Mouse (Mus musculus) midbrain, postnatal 0 days (tissue): ENCODE results near the gene Fam20c. TPM values are rescaled to one million over a fixed set of nuclear protein-coding genes. Genes with fewer than 3 reads are reported as not detected.

Experiments used
- ATAC-seq: fragments of 200-750 bp; cut with Nextera tagmentation; 2 replicates; pipeline ENCODE4 v1.8.0; 2017; ENCODE audit warnings: moderate number of reproducible peaks, mild to moderate bottlenecking, moderate TSS enrichment, moderate library complexity; ENCODE audit not compliant: low FRiP score
- DNase-seq: peaks from one replicate; pipeline ENCODE4 v3.0.0-alpha.2; 2015; ENCODE audit warnings: low spot score
- H3K27ac ChIP-seq: fragments of 300-500 bp; sonication (generic); 2 replicates; pipeline ENCODE4 v1.5.1; 2014; ENCODE audit warnings: low read depth, mild to moderate bottlenecking, low read length, mixed read lengths
- H3K27me3 ChIP-seq: fragments of 300-500 bp; sonication (generic); 2 replicates; pipeline ENCODE4 v1.6.1; 2014; ENCODE audit warnings: low read length, control low read depth, mixed read lengths; ENCODE audit not compliant: insufficient read depth
- H3K36me3 ChIP-seq: fragments of 300-500 bp; sonication (generic); 2 replicates; pipeline ENCODE4 v1.6.1; 2014; ENCODE audit warnings: low read length, control low read depth, mixed read lengths; ENCODE audit not compliant: insufficient read depth
- H3K4me1 ChIP-seq: fragments of 300-500 bp; sonication (generic); 2 replicates; pipeline ENCODE4 v1.6.1; 2014; ENCODE audit warnings: mild to moderate bottlenecking, control low read depth, antibody characterized with exemption, low read length, mixed read lengths; ENCODE audit not compliant: insufficient read depth
- H3K4me2 ChIP-seq: fragments of 300-500 bp; sonication (generic); 2 replicates; pipeline ENCODE4 v1.6.1; 2014; ENCODE audit warnings: low read depth, mild to moderate bottlenecking, low read length, mixed read lengths; ENCODE audit not compliant: poor library complexity, severe bottlenecking
- H3K4me3 ChIP-seq: fragments of 300-500 bp; sonication (generic); 2 replicates; pipeline ENCODE4 v1.5.1; 2014; ENCODE audit warnings: low read depth, mild to moderate bottlenecking, low read length, moderate library complexity
- H3K9ac ChIP-seq: fragments of 300-500 bp; sonication (generic); replicated peaks from 2 replicates; pipeline ENCODE4 v1.6.1; 2014; ENCODE audit warnings: mild to moderate bottlenecking, low read length, moderate library complexity, mixed read lengths; ENCODE audit not compliant: poor library complexity, severe bottlenecking
- H3K9me3 ChIP-seq: fragments of 300-500 bp; sonication (generic); 2 replicates; pipeline ENCODE4 v1.6.1; 2016; ENCODE audit warnings: low read length, control low read depth
- CTCF ChIP-seq: IDR thresholded peaks from 2 replicates; pipeline ENCODE4 v1.5.1; 2016; ENCODE audit warnings: antibody characterized with exemption, mild to moderate bottlenecking
- WGBS: fragments of 180-500 bp; shearing (Covaris S2); extraction: QIAGEN DNeasy Blood & Tissue Kit; methylation state at CpG from one replicate; pipeline ENCODE4 v1.1.7; 2014; 5-methylcytosine and 5-hydroxymethylcytosine counted together
- polyA plus RNA-seq: library from polyadenylated mRNA; unstranded; fragments of >200 nt; fragmentation: Nextera tagmentation; extraction: Ambion mirVana; gene quantifications from 2 replicates; pipeline ENCODE4 v1.2.1, GENCODE M21; 2015
- total RNA-seq: library from RNA; depleted of rRNA; stranded (reverse); fragments of >200 nt; gene quantifications from 2 replicates; pipeline ENCODE4 v1.2.3, GENCODE M21; 2014; rRNA removed

Gene Fam20c
- total RNA-seq (85.7 and 106 TPM in 2 replicates), polyA plus RNA-seq (51.6 and 52.7 TPM in 2 replicates)

DNA sequence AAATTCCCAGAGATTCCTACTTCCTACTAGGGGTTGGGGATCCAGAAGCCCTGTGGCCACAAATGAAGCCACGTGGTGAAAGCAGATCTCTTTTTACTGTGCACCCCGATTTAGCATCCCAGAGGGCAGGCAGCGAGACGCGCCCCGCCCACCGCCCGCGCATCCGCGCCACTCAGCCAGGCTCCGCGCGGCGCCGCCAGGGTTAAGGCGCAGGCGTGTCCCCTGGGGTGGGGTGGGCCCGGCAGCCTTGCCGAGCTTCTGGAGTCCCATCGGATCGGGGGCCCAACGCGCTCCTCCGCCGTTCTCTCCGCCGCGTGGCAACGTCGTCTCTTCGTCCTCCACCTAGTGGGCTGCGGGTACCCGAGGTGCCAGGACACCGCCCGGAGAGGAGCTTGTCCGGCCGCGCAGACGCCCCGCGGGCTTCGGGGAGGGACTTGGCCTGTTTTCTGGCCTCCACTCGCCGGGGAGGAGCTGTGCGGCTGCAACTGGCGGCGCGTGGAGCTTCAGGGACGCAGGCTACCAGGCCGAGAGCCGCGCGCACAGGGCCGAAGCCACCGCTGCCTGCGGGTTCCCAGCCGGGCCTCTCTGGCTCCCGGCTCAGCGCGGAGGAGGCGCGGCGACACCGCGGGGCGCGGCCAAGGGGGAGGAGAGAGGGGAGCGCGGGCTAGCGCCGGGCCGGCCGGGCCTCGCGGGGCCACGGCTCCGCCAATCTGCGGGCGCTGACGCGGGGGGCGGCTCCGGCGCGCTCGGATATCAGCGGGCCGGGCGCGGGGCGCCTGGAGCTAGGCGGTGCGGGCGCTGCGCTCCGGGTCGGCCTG is at the start of gene Fam20c:
Gene Fam20c (plus strand): TSS at position 212 of the 818 bp plus-strand sequence.
- H3K9ac ChIP-seq, result peak within 1 kb of the TSS; percentile 96
- H3K27ac ChIP-seq, result peak within 1 kb of the TSS; percentile 97
- H3K9me3 ChIP-seq, result no peaks in the 10 kb centered on the region
- TF ChIP-seq CTCF, result no peak; the same call in 1 of the 2 replicates
- peaks cover 12% of the 10 kb centered on the region for H3K36me3 ChIP-seq
- H3K4me1 ChIP-seq, result peaks cover 23% of the 10 kb centered on the region; the same call in 1 of the 2 replicates
- peak within 1 kb of the TSS; percentile 90 for H3K4me2 ChIP-seq
- WGBS, result under 1% methylated on average over 84 of the region's 98 CpGs
- ATAC-seq (peak; percentile 89), DNase-seq (peak; percentile 85)
- peak within 1 kb of the TSS; percentile 83 for H3K4me3 ChIP-seq
- H3K27me3 ChIP-seq, result no peaks in the 10 kb centered on the region

DNA sequence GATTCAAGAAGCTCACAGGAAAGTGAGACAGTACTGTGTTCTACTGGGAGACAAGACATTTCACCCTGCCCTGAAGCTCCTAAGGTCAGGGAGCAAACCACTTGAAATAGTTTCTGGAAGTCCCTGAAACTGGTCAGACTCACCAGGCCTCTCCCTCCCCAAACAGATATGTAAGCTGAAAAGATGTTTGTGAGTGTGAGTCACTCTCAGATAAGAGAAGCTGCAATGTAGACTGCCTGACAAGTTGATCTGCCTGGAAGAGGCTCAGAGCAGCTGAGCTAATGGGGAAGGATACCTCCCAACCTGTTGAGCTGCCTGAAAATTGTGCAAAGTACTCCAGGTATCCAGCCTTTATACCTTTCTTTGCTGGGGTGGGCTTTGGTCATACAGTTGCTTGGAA is 46.9 kb upstream of the Fam20c start:
- H3K4me2 ChIP-seq, result no peak overlapping the region
- no peak overlapping the region for H3K9ac ChIP-seq
- no peaks in the 10 kb centered on the region for H3K9me3 ChIP-seq
- H3K4me1 ChIP-seq, result no peaks in the 10 kb centered on the region
- DNase-seq (no peak), ATAC-seq (no peak)
- no peak for TF ChIP-seq CTCF
- no peaks in the 10 kb centered on the region for H3K36me3 ChIP-seq
- H3K4me3 ChIP-seq, result no peak overlapping the region
- no peak overlapping the region for H3K27ac ChIP-seq
- no peaks in the 10 kb centered on the region for H3K27me3 ChIP-seq

DNA sequence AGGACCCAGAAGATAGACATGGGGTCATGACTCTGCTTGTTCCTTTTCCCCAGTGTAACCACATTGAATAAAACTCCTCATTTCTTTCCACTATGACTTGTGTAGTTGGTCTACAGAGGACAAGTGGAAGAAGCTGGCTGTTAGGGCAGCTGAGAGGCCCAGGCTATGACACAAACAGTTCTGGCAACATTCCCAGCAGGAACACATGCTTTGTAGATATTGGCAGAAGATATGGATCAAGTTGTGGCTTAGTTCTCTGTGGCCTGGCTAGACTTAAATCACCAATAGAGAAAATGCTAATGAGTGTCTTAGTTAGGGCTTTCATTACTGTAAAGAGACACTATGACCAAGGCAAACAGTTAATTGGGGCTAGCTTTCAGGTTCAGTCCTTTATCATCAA is 45.7 kb upstream of the Fam20c start:
- no peak for TF ChIP-seq CTCF
- Histone ChIP-seq H3K27ac (no peak overlapping the region), H3K9ac (no peak overlapping the region), H3K9me3 (no peaks in the 10 kb centered on the region), H3K4me2 (no peak overlapping the region), H3K4me3 (no peak overlapping the region), H3K27me3 (no peaks in the 10 kb centered on the region), H3K4me1 (no peaks in the 10 kb centered on the region), H3K36me3 (no peaks in the 10 kb centered on the region)
- DNase-seq (no peak), ATAC-seq (no peak)

DNA sequence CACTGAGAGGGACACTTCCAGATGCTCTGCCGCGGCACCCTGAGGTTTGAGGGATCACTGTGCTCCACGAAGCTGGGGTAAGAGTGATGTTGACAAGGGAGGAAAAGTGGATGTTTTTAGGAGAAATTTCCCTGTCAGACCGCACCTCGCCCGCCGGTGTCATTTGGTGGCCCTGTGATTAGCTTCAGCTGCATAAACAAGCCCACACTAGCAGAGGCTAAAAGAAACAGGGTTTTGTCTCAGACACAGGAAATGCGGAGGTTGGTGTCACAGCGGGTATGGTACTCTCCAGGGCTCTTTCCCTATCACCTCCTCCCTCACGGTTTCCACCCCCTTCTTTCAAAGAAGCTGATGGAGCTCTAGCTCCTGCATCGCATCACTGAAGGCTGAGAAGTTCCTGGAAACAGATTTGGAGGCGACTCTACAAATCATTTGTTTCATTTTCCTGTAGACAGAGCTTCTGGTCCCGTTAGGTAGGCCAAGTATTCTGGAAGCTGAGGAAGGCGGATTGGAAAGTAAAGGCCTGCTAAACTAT is 38.7 kb upstream of the Fam20c start:
- TF ChIP-seq CTCF, result no peak
- Histone ChIP-seq H3K27ac (no peak overlapping the region), H3K36me3 (no peaks in the 10 kb centered on the region), H3K4me1 (no peaks in the 10 kb centered on the region), H3K4me3 (no peak overlapping the region), H3K9me3 (no peaks in the 10 kb centered on the region), H3K4me2 (no peak overlapping the region), H3K9ac (no peak overlapping the region), H3K27me3 (no peaks in the 10 kb centered on the region)
- WGBS, result 59% methylated on average over 14 of the region's 14 CpGs
- ATAC-seq (no peak), DNase-seq (no peak)

DNA sequence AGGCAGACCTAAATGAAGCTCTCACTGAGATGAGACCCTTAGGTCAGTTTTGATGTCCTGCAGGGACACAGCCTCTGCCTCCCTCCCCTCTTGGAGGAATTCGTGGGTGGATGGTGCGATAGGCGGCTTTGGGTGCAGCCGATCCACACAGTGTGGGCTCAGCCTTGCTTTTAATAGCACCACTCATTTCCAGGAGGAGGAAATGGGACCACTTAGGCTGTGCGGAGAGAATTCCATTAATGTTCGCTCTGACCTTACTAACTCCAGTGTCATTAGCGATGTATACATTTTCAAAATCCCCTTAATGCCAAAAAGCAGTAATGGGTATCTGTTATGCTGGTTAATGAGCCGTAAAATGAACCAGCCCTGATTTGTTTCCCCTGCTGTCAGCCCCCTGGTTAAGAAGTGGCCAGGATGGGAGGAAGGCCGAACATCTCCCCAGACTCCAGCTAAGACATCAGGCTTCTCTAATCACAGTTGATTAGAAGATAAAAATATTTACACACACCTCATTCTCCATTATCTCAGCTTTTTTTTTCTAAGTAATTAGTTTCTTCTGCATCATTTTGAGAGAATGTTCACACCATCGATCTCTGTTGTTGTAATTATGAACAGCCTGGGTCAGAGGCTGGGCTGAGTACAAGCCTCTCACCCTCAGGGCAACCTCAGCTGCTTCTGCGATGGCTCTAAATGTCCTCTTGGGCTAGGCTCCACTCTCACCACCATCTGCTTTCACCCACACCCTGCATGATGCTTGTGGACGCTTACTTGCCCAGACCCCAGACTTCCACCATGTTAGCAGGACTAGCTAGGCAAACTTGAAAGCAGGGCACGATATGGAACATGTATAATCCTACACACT is 33.8 kb upstream of the Fam20c start:
- no peak for ATAC-seq

More for the DNA sequence above, 33.8 kb upstream of the Fam20c start:
- Histone ChIP-seq H3K27ac (no peak overlapping the region), H3K36me3 (no peaks in the 10 kb centered on the region), H3K9me3 (no peaks in the 10 kb centered on the region), H3K4me3 (no peak overlapping the region), H3K4me2 (no peak overlapping the region), H3K27me3 (no peaks in the 10 kb centered on the region), H3K4me1 (no peaks in the 10 kb centered on the region), H3K9ac (no peak overlapping the region)
- WGBS, result 64% methylated on average over 13 of the region's 13 CpGs
- no peak for TF ChIP-seq CTCF
- peak; percentile 13 for DNase-seq
